7 mouse cellular contexts compared by ENCODE assay signal in the genomic region with DNA sequence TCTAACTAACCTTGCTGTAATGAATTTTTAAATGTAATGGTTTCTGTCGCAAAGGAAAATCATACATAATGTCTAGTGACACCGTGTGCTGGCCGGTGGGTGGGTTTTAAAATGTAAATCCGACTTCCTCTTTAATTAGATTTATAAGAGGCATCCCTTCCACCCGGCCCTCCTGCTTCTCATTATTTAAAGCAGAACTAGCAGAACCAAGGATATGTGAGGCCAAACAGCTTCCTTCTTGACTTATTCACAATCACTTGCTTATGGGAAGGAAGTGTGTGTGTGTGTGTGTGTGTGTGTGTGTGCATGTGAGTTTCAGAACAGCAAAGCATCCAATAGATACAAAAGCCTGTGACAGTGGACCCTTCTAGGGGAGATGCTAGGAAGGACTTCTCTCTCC.
DNase-seq lines count a peak whose midpoint lies in the region; ATAC-seq and TF ChIP-seq lines count a peak whose summit lies in the region.

No protein-coding gene starts in this region.

- no peak overlapping the region for H3K9ac ChIP-seq in kidney, postnatal 0 days (ENCODE audit: low read depth, low read length)
- no peak overlapping the region for H3K9ac ChIP-seq in embryonic facial prominence, embryonic 11.5 days (replicated peaks; ENCODE audit: low read length)
- H3K9ac ChIP-seq in forebrain, embryonic 15.5 days (replicated peaks): no peak overlapping the region
- peak overlapping the region; percentile 4; the same call in 1 of the 2 replicates for H3K9ac ChIP-seq in midbrain, embryonic 11.5 days (ENCODE audit: low read length)

- peak; percentile 49 for DNase-seq in kidney, postnatal 0 days (ENCODE audit: low spot score)
- no peak for DNase-seq in kidney, postnatal 4 days
- DNase-seq in embryonic facial prominence, embryonic 11.5 days (ENCODE audit: low spot score): peak; percentile 36
- no peak for DNase-seq in midbrain, embryonic 11.5 days (ENCODE audit: low spot score, missing footprints)
- no peak for DNase-seq in frontal cortex, postnatal 25 days (ENCODE audit: low spot score in 2 of 2)
- DNase-seq in yolk sac, embryonic 10.5 days (ENCODE audit: low spot score): no peak

- H3K4me1 ChIP-seq in kidney, postnatal 0 days (replicated peaks; ENCODE audit: insufficient read depth, low read length): 0 out of 2 replicates have a peak, but pooled peaks cover 4% of the 10 kb centered on the region
- H3K4me1 ChIP-seq in embryonic facial prominence, embryonic 11.5 days (ENCODE audit: control insufficient read depth, insufficient read depth, low read length): peaks cover 3% of the 10 kb centered on the region
- peaks cover 32% of the 10 kb centered on the region for H3K4me1 ChIP-seq in forebrain, embryonic 15.5 days
- peaks cover 46% of the 10 kb centered on the region for H3K4me1 ChIP-seq in midbrain, embryonic 11.5 days (ENCODE audit: control insufficient read depth, insufficient read depth, low read length)

- no peak overlapping the region for H3K4me3 ChIP-seq in kidney, postnatal 0 days (replicated peaks; ENCODE audit: low read depth, low read length)
- no peak overlapping the region for H3K4me3 ChIP-seq in embryonic facial prominence, embryonic 11.5 days (ENCODE audit: low read depth, low read length)
- H3K4me3 ChIP-seq in forebrain, embryonic 15.5 days: no peak overlapping the region
- H3K4me3 ChIP-seq in midbrain, embryonic 11.5 days (ENCODE audit: low read depth, low read length): no peak overlapping the region

- peaks cover 5% of the 10 kb centered on the region; the same call in 1 of the 2 replicates for H3K27me3 ChIP-seq in kidney, postnatal 0 days (ENCODE audit: insufficient read depth, low read length)
- H3K27me3 ChIP-seq in embryonic facial prominence, embryonic 11.5 days (ENCODE audit: control insufficient read depth, insufficient read depth, low read length): no peaks in the 10 kb centered on the region
- peaks cover 31% of the 10 kb centered on the region for H3K27me3 ChIP-seq in forebrain, embryonic 15.5 days
- H3K27me3 ChIP-seq in midbrain, embryonic 11.5 days (ENCODE audit: control insufficient read depth, insufficient read depth, low read length): peaks cover 2% of the 10 kb centered on the region; the same call in 1 of the 2 replicates

- 36% methylated on average over 5 of the region's 5 CpGs for WGBS in kidney, postnatal 0 days
- WGBS in embryonic facial prominence, embryonic 11.5 days: 41% methylated on average over 5 of the region's 5 CpGs
- WGBS in forebrain, embryonic 15.5 days: 24% methylated on average over 5 of the region's 5 CpGs
- 57% methylated on average over 5 of the region's 5 CpGs for WGBS in midbrain, embryonic 11.5 days

- H3K4me2 ChIP-seq in kidney, postnatal 0 days (ENCODE audit: low read length): no peak overlapping the region
- H3K4me2 ChIP-seq in embryonic facial prominence, embryonic 11.5 days (ENCODE audit: low read depth, low read length): no peak overlapping the region
- 0 out of 2 replicates have a peak overlapping the region, but pooled peaks have one; percentile 41 for H3K4me2 ChIP-seq in forebrain, embryonic 15.5 days (replicated peaks)
- H3K4me2 ChIP-seq in midbrain, embryonic 11.5 days: peak overlapping the region; percentile 28; the same call in 1 of the 2 replicates

- no peak overlapping the region for H3K27ac ChIP-seq in kidney, postnatal 0 days
- H3K27ac ChIP-seq in embryonic facial prominence, embryonic 11.5 days (replicated peaks; ENCODE audit: low read depth, low read length): no peak overlapping the region
- 0 out of 2 replicates have a peak overlapping the region, but pooled peaks have one; percentile 13 for H3K27ac ChIP-seq in forebrain, embryonic 15.5 days (replicated peaks)
- H3K27ac ChIP-seq in midbrain, embryonic 11.5 days (ENCODE audit: low read depth, low read length): peak overlapping the region; percentile 48; the same call in 1 of the 2 replicates

- no peak for ATAC-seq in kidney, postnatal 0 days (replicated peaks; ENCODE audit: low FRiP score, low read depth)
- ATAC-seq in embryonic facial prominence, embryonic 11.5 days (replicated peaks; ENCODE audit: insufficient number of reproducible peaks, low FRiP score, low TSS enrichment, low read depth): no peak
- ATAC-seq in forebrain, embryonic 15.5 days (replicated peaks): no peak
- no peak for ATAC-seq in midbrain, embryonic 11.5 days (ENCODE audit: low FRiP score)

- TF ChIP-seq CTCF in kidney, postnatal 0 days (IDR thresholded peaks at IDR 0.05; ENCODE audit: low read depth): no peak

- no peaks in the 10 kb centered on the region for H3K9me3 ChIP-seq in kidney, postnatal 0 days (replicated peaks; ENCODE audit: low read length)
- no peaks in the 10 kb centered on the region for H3K9me3 ChIP-seq in embryonic facial prominence, embryonic 11.5 days (replicated peaks; ENCODE audit: control insufficient read depth, low read length)
- H3K9me3 ChIP-seq in forebrain, embryonic 15.5 days: no peaks in the 10 kb centered on the region
- H3K9me3 ChIP-seq in midbrain, embryonic 11.5 days (ENCODE audit: control insufficient read depth, low read length): no peaks in the 10 kb centered on the region

- no peaks in the 10 kb centered on the region for H3K36me3 ChIP-seq in kidney, postnatal 0 days (ENCODE audit: insufficient read depth, low read length)
- no peaks in the 10 kb centered on the region for H3K36me3 ChIP-seq in embryonic facial prominence, embryonic 11.5 days (replicated peaks; ENCODE audit: control insufficient read depth, insufficient read depth, low read depth, low read length)
- no peaks in the 10 kb centered on the region for H3K36me3 ChIP-seq in forebrain, embryonic 15.5 days
- H3K36me3 ChIP-seq in midbrain, embryonic 11.5 days (ENCODE audit: control insufficient read depth, insufficient read depth, low read length): no peaks in the 10 kb centered on the region

Comparison
In these comparisons a context has a peak if more than half of its experiments do, and no peak if none do; other contexts are left out.
1. DNase-seq: peak in kidney, postnatal 0 days (single experiment) and embryonic facial prominence, embryonic 11.5 days (single experiment); none in kidney, postnatal 4 days (0 of 2), midbrain, embryonic 11.5 days (single experiment), frontal cortex, postnatal 25 days (0 of 2) and yolk sac, embryonic 10.5 days (single experiment).
2. H3K27ac ChIP-seq: peak in forebrain, embryonic 15.5 days (single experiment) and midbrain, embryonic 11.5 days (single experiment); none in kidney, postnatal 0 days (single experiment) and embryonic facial prominence, embryonic 11.5 days (single experiment).
3. H3K4me2 ChIP-seq: peak in forebrain, embryonic 15.5 days (single experiment) and midbrain, embryonic 11.5 days (single experiment); none in kidney, postnatal 0 days (single experiment) and embryonic facial prominence, embryonic 11.5 days (single experiment).